Mouse (Mus musculus) spleen, adult 2 months (tissue): ENCODE measurements around the gene Selenow. TPM values are rescaled to one million over a fixed set of nuclear protein-coding genes. Genes with fewer than 3 reads are reported as not detected.
A peak's percentile ranks its signal among the peaks of the same experiment; 100 is the strongest.

Experiments
- DNase-seq, 2 experiments: peaks; one replicate each; pipeline versions ENCODE4 v3.0.0 to v3.0.0-alpha.2; 2012 to 2021; ENCODE audit warnings: low spot score in 2 of 2, low read depth in 1 of 2
- H3K27ac ChIP-seq: fragments of 200-500 bp; 2 replicates; pipeline ENCODE4 v1.5.1; 2012; ENCODE audit warnings: low read length, inconsistent platforms; ENCODE audit not compliant: insufficient read depth
- H3K27me3 ChIP-seq: fragments of 200-500 bp; 2 replicates; pipeline ENCODE4 v1.6.1; 2012; ENCODE audit warnings: mild to moderate bottlenecking, moderate library complexity, low read length, inconsistent platforms; ENCODE audit not compliant: control insufficient read depth, insufficient read depth
- H3K36me3 ChIP-seq: fragments of 200-500 bp; 2 replicates; pipeline ENCODE4 v1.6.1; 2012; ENCODE audit warnings: mild to moderate bottlenecking, low read length, inconsistent platforms; ENCODE audit not compliant: control insufficient read depth, insufficient read depth
- H3K4me1 ChIP-seq: fragments of 200-500 bp; 2 replicates; pipeline ENCODE4 v1.6.1; 2011; ENCODE audit warnings: inconsistent platforms; ENCODE audit not compliant: control insufficient read depth, insufficient read depth, insufficient read length
- H3K4me3 ChIP-seq: fragments of 200-500 bp; 2 replicates; pipeline ENCODE4 v1.5.1; 2011; ENCODE audit warnings: mild to moderate bottlenecking, inconsistent platforms; ENCODE audit not compliant: insufficient read depth, insufficient read length; ENCODE audit errors: extremely low read depth
- CTCF ChIP-seq: fragments of 200-500 bp; IDR thresholded peaks from 2 replicates; pipeline ENCODE4 v1.5.1; 2011; ENCODE audit warnings: mild to moderate bottlenecking, inconsistent platforms; ENCODE audit not compliant: insufficient read depth, insufficient read length, insufficient replicate concordance; ENCODE audit errors: extremely low read depth
- POLR2A ChIP-seq: fragments of 200-500 bp; IDR thresholded peaks from 2 replicates; pipeline ENCODE4 v1.6.1; 2011; ENCODE audit warnings: low read depth, low read length, inconsistent platforms
- WGBS: fragments of 180-500 bp; shearing (Covaris S2); methylation state at CpG from one replicate; pipeline ENCODE4 v1.1.7; 2018; 5-methylcytosine and 5-hydroxymethylcytosine counted together
- polyA plus RNA-seq: library from polyadenylated mRNA; depleted of rRNA; stranded (reverse); fragments of >200 nt; gene quantifications from 2 replicates; pipeline ENCODE4 v1.2.3, GENCODE M21; 2012

The Selenow gene
- polyA plus RNA-seq, 1 experiment: 210 TPM

DNA sequence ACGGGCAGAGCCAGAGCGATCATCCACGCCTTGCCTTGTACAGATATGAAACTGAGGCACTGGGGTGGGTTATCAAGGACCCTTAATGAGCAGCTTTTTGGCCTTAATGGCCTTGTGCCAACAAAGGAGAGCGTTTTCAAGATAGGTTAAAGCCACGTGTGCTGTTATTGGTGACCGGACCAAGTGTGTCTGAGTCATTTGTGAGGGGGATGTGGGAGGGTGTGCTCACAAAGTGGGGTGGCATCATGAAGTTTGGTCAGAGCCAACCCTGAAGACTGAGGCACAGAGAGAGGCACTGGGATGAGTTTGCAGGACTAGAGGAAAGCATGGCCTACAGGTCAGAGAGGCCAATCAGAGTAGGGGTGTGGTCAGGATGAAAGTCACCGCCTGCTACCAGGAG is 32.2 kb upstream of the Selenow start:
- no peaks in the 10 kb centered on the region for H3K27me3 ChIP-seq
- WGBS: 74% methylated on average over 7 of the region's 7 CpGs
- H3K27ac ChIP-seq: no peak overlapping the region
- no peak overlapping the region for H3K4me3 ChIP-seq
- DNase-seq: no peak
- peaks cover 3% of the 10 kb centered on the region for H3K36me3 ChIP-seq
- no peak for TF ChIP-seq POLR2A
- no peak for TF ChIP-seq CTCF
- no peaks in the 10 kb centered on the region; the same call in 1 of the 2 replicates for H3K4me1 ChIP-seq

- Histone ChIP-seq H3K27ac (no peak overlapping the region), H3K36me3 (peaks cover 3% of the 10 kb centered on the region), H3K27me3 (no peaks in the 10 kb centered on the region), H3K4me1 (peaks cover 2% of the 10 kb centered on the region; the same call in 1 of the 2 replicates), H3K4me3 (no peak overlapping the region)
- DNase-seq: no peak
- WGBS: 51% methylated on average over 13 of the region's 13 CpGs
- TF ChIP-seq CTCF (peak; percentile 17; the same call in 1 of the 2 replicates), POLR2A (no peak)
Measured at GRCm38 (mm10) chr7:15953307-15954074, 31.3 kb upstream of the Selenow start.

DNA sequence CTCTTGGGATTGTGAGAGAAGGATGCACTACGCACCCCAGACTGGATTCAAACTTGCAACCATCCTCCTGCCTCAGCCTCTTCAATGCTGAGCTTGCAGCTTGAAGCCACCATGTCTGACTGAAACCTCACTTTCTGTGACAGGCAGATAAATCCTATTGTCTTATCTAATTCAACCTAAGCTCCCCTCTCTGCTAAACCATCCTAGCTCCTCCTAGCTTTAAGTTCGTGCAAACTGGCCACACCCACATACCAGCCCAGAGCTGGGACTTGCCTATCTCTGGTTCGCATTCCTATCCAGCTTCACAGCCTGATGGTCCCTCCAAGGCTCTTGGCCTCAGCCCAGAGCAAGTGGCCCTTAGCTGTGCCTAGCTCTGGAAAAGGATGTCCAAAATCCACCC is 30.2 kb upstream of the Selenow start:
- Histone ChIP-seq H3K4me3 (no peak overlapping the region), H3K27me3 (no peaks in the 10 kb centered on the region), H3K4me1 (peaks cover 4% of the 10 kb centered on the region; the same call in 1 of the 2 replicates), H3K27ac (no peak overlapping the region), H3K36me3 (peaks cover 3% of the 10 kb centered on the region)
- TF ChIP-seq POLR2A: no peak
- TF ChIP-seq CTCF: no peak
- DNase-seq: no peak
- WGBS: 77% methylated on average over 3 of the region's 3 CpGs

- no peaks in the 10 kb centered on the region; the same call in 1 of the 2 replicates for H3K36me3 ChIP-seq
- H3K27me3 ChIP-seq: no peaks in the 10 kb centered on the region
- 90% methylated on average over 15 of the region's 15 CpGs for WGBS
- no peak for DNase-seq
- TF ChIP-seq CTCF: no peak
- TF ChIP-seq POLR2A: no peak
- no peak overlapping the region for H3K4me3 ChIP-seq
- no peak overlapping the region for H3K27ac ChIP-seq
- H3K4me1 ChIP-seq: peaks cover 5% of the 10 kb centered on the region; the same call in 1 of the 2 replicates
Measured at GRCm38 (mm10) chr7:15950008-15950407, 27.8 kb upstream of the Selenow start.

- Histone ChIP-seq H3K4me3 (no peak overlapping the region), H3K27me3 (no peaks in the 10 kb centered on the region), H3K36me3 (no peaks in the 10 kb centered on the region; the same call in 1 of the 2 replicates), H3K27ac (no peak overlapping the region), H3K4me1 (peaks cover 6% of the 10 kb centered on the region; the same call in 1 of the 2 replicates)
- TF ChIP-seq CTCF (no peak), POLR2A (no peak)
- no peak for DNase-seq
- WGBS: 16% methylated on average over 7 of the region's 7 CpGs
Measured at GRCm38 (mm10) chr7:15949216-15949790, 27.1 kb upstream of the Selenow start.

GRCm38 (mm10) chr7:15948381-15948941 is 26.3 kb upstream of the Selenow start:
- Histone ChIP-seq H3K27me3 (no peaks in the 10 kb centered on the region), H3K36me3 (peaks cover 3% of the 10 kb centered on the region; the same call in 1 of the 2 replicates), H3K4me3 (peak overlapping the region; percentile 47; the same call in 1 of the 2 replicates), H3K27ac (no peak overlapping the region), H3K4me1 (peaks cover 6% of the 10 kb centered on the region; the same call in 1 of the 2 replicates)
- TF ChIP-seq CTCF (peak; percentile 98), POLR2A (no peak)
- peak; percentile 62 to 88 for DNase-seq
- 4% methylated on average over 23 of the region's 23 CpGs for WGBS
